Mouse (Mus musculus) G1E (cell line): ENCODE measurements around the gene Insr.

Experiments used
- CTCF ChIP-seq: IDR thresholded peaks from 2 replicates; pipeline ENCODE4 v1.5.1; 2012; ENCODE audit warnings: low read depth, low read length, inconsistent platforms, mixed read lengths
- GATA1 ChIP-seq: IDR thresholded peaks from 2 replicates; pipeline ENCODE4 v1.6.1; 2012; ENCODE audit warnings: borderline replicate concordance, low read length, inconsistent platforms, mixed read lengths

- TF ChIP-seq CTCF (no peak), GATA1 (no peak)
Measured at GRCm38 (mm10) chr8:3191006-3191405, 88.4 kb downstream of the Insr start.
